Mouse (Mus musculus) gastrocnemius, adult 2 months (tissue): ENCODE data around the gene Fitm1. TPM values are rescaled to one million over a fixed set of nuclear protein-coding genes. Genes with fewer than 3 reads are reported as not detected.

Source experiments
- DNase-seq: peaks from one replicate; pipeline ENCODE4 v3.0.0; 2022
- H3K27ac ChIP-seq: fragments of 200-600 bp; 2 replicates; pipeline ENCODE4 v1.8.1; 2022; ENCODE audit warnings: mild to moderate bottlenecking
- H3K4me3 ChIP-seq: fragments of 200-600 bp; 2 replicates; pipeline ENCODE4 v1.8.1; 2022; ENCODE audit warnings: mild to moderate bottlenecking, moderate library complexity
- CTCF ChIP-seq: fragments of 200-600 bp; IDR thresholded peaks from 2 replicates; pipeline ENCODE4 v1.8.1; 2022; ENCODE audit warnings: antibody characterized with exemption, mild to moderate bottlenecking, moderate library complexity
- intact Hi-C: fragments of 180-260 bp; cut with DNase I; formaldehyde crosslinking; loops from one replicate; pipeline ENCODE4 v1.15.1; 2025
- total RNA-seq, 2 experiments: library from RNA; stranded (reverse); gene quantifications; 2 replicates each; pipeline ENCODE4 v1.2.3; 2021

Fitm1 gene
- total RNA-seq, 2 experiments from 2014 or later = 282 to 334 TPM

DNA sequence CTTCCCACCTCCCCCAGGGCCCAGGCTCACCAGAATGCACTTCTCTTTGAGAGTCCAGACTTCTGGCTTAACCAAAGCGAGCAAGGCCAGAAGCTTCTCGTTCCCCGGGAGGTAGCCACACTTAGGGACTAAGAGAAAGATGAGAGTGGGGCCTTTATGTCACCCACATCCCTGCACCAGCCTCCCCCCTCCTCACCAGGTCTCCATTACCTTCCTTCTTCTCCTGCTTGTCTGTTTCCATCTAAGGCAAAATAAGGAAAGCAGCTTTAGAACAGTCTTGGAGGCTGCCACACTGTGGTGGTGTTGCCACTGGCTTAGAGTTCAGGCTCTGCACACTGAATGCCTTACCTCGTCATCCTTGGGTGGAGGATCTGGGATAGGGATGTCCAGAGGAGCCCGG is 13.9 kb downstream of the Fitm1 start:
- TF ChIP-seq CTCF = no peak
- Histone ChIP-seq H3K4me3 (no peak overlapping the region), H3K27ac (no peak overlapping the region)
- DNase-seq = no peak
- intact Hi-C loops = no loop called here

DNA sequence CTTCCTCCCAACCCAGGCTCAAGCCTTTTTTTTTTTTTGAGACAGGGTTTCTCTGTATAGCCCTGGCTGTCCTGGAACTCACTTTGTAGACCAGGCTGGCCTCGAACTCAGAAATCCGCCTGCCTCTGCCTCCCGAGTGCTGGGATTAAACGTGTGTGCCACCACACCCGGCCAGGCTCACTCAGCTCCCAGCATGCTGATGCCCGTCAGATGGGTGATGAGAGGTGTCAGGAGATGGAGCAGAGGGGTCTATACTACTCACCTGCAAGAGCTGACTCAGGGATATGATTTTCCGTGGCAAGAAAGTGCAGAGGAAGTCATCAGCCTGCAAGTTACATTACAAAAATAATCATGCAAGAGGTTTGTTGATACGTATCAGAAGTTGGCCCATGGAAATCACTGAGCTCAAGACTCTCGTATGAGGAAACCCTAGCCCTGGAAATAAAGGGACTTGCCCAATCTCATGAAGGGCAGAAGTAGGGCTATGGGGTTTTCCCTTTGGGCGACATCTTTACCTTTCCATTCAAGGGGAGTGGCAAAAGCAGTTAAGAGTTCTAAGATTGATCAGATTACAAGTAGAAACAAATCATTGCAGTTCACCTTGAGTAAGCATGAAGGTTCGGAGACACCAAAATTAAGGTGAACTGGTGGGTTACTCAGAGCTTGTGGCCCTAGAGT is 14.5 kb downstream of the Fitm1 start:
- intact Hi-C loops = no loop called here
- no peak for TF ChIP-seq CTCF
- Histone ChIP-seq H3K27ac (peak overlapping the region; percentile 98), H3K4me3 (peak overlapping the region; percentile 74)
- DNase-seq = no peak

GRCm38 (mm10) chr14:55590748-55591330 is 15.4 kb downstream of the Fitm1 start, which contains the start of gene Psme2:
Gene Psme2 (minus strand): TSS chr14:55591113.
- TF ChIP-seq CTCF = no peak
- intact Hi-C loops = loop anchor here (1.0 kb wide), 2 partner anchors 16 to 80 kb away; partner anchors contain the start of genes Fitm1 and Gmpr2
- peak within 1 kb of the TSS; percentile 74 for H3K4me3 ChIP-seq
- DNase-seq = peak; percentile 96
- peak within 1 kb of the TSS; percentile 98 for H3K27ac ChIP-seq

GRCm38 (mm10) chr14:55591331-55591891 is 16.0 kb downstream of the Fitm1 start, which contains the start of gene Rnf31:
Gene Rnf31 (plus strand): TSS chr14:55591708.
- intact Hi-C loops = loop anchor here (1.0 kb wide), 2 partner anchors 16 to 80 kb away; partner anchors contain the start of genes Fitm1 and Gmpr2
- H3K27ac ChIP-seq = peak within 1 kb of the TSS; percentile 98
- DNase-seq = peak; percentile 97
- TF ChIP-seq CTCF = no peak
- peak within 1 kb of the TSS; percentile 74 for H3K4me3 ChIP-seq

GRCm38 (mm10) chr14:55592226-55592625 is 16.8 kb downstream of the Fitm1 start:
- no peak for TF ChIP-seq CTCF
- H3K27ac ChIP-seq = peak overlapping the region; percentile 98
- intact Hi-C loops = no loop called here
- peak overlapping the region; percentile 74 for H3K4me3 ChIP-seq
- DNase-seq = peak; percentile 53

DNA sequence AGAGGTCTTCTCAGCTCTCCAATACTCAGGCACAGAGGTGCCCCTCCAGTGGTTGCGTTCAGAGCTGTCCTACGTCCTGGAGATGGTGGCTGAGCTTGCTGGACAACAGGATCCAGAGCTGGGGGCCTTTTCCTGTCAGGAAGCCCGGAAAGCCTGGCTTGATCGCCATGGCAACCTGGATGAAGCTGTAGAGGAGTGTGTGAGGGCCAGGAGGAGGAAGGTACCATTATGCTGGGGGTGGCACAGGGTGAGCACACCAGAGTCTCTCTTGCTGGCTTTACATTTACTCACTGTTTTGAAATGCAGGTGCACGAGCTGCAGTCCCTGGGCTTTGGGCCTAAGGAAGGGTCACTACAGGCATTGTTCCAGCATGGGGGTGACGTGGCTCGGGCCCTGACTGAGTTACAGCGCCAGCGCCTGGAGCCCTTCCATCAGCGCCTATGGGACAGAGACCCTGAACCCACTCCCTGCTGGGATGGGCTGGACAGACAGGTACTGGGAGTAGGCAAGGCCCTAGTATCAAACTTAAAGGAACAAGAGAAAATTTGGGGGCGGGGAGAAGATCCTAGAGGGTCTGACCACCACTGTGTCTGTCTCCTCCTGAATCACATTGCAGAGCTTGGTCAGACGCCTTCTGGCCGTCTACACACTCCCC is 20.7 kb downstream of the Fitm1 start:
- no peak for DNase-seq
- Histone ChIP-seq H3K27ac (no peak overlapping the region), H3K4me3 (no peak overlapping the region)
- intact Hi-C loops = no loop called here
- no peak for TF ChIP-seq CTCF

GRCm38 (mm10) chr14:55598521-55599390 is 23.3 kb downstream of the Fitm1 start:
- no peak overlapping the region for H3K4me3 ChIP-seq
- no peak overlapping the region for H3K27ac ChIP-seq
- DNase-seq = no peak
- intact Hi-C loops = no loop called here
- no peak for TF ChIP-seq CTCF

DNA sequence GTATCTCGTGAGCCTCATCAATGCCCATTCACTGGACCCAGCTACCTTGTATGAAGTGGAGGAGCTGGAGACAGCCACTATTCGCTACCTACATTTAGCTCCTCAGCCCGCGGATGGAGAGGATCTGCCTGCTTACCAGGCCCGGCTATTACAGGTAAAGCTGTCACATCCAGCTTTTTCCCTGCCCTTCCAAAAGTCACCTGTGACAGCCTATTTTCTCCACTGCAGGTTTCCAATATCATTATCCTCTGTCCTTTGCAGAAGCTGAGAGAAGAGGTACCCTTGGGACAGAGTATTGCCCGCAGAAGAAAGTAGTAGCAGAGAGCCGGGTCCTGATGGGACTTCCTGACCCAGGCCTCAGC is 27.8 kb downstream of the Fitm1 start, which contains the start of gene Irf9:
Gene Irf9 (plus strand): TSS at position 301 of the 362 bp plus-strand sequence.
- DNase-seq = no peak
- peak within 1 kb of the TSS; percentile 84 for H3K4me3 ChIP-seq
- no peak for TF ChIP-seq CTCF
- intact Hi-C loops = loop anchor here (2.0 to 5.0 kb wide), 2 partner anchors 46 to 106 kb away; no protein-coding TSS in a partner anchor
- H3K27ac ChIP-seq = peak within 1 kb of the TSS; percentile 88

DNA sequence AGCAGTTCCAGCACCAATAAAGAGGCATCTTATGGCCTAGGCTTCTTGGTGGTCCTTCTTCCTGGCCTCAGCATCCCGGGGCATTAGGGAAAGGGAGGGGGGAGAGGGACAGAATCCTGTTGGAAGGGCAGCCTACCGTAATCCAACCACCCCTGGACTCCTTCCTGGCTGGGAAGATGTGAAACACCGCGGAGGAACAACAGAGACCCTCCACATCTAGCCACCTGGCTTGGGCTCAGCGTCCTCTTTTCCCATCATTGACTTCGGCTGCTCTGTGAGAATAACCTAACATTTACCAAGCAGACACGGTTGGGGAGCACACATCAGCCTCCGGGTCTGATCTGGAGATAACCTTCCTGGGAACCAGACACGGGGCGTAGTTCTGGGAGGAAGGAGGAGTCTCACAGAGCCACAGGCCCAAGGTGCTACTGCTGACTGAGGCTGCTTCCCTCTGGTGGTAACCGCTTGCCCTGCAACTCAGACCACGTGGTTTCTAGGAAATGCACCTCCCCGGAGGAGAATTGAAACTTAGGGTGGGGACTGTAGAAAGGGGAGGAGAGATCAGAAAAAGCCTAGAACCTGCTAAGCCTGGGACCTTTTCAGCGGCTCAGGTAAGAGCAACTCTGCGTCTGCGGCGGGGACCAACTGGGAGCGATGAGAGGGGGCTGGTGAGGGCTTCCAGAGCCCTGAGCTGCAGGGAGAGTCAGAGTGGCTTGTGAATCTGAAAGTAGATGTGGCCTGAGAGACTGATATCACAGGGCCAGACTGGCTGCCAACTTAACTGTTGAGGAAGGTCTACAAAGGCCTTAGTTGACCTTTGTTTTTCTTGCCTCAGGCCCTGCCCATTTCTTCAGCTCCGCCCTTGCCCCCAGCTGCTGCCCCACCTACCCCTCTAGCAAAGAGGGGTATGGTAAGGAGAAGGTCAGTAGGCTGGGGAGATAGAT is 28.5 kb downstream of the Fitm1 start:
- Histone ChIP-seq H3K27ac (peak overlapping the region; percentile 88), H3K4me3 (peak overlapping the region; percentile 84)
- intact Hi-C loops = loop anchor here (2.0 to 5.0 kb wide), 2 partner anchors 47 to 107 kb away; no protein-coding TSS in a partner anchor
- no peak; the same call in none of the 2 replicates for TF ChIP-seq CTCF
- peak; percentile 91 for DNase-seq

DNA sequence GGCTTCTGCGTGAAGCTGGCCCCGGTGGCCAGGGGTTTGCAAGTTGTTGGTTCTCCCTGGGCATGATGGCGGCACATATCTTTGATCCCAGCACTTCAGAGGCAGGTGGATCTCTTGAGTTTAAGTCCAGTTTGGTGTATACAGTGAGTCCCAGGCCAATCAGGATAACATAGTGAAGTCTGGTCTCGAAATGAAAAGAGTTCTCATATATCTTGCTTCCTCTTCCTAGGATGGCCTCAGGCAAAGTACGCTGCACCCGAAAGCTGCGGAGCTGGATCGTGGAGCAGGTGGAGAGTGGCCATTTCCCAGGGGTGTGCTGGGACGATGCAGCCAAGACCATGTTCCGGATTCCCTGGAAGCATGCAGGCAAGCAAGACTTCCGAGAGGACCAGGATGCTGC is 29.4 kb downstream of the Fitm1 start:
- intact Hi-C loops = loop anchor here (5.0 kb wide), 1 partner anchor 48 kb away; no protein-coding TSS in a partner anchor
- DNase-seq = no peak
- peak overlapping the region; percentile 88 for H3K27ac ChIP-seq
- TF ChIP-seq CTCF = no peak
- peak overlapping the region; percentile 84 for H3K4me3 ChIP-seq
